Mouse (Mus musculus): ENCODE data around the gene Rnf149.

GRCm38 (mm10) chr1:39515303-39515991 is 61.8 kb downstream of the Rnf149 start:
- TF ChIP-seq CTCF (IDR thresholded peaks at IDR 0.05; ENCODE audit: low read depth) (no peak), EP300 (optimal IDR thresholded peaks at IDR 0.05) (no peak)
